Mouse (Mus musculus) telencephalon, adult 2 months (tissue): ENCODE measurements at regions not wholly inside any gene's neighbourhood (a gene's known extent, or its start where the extent isn't known, plus 50 kb on each side); places are given as distances from the start of the nearest gene placed in this dataset.

Experiments used
- DNase-seq: peaks from one replicate; pipeline ENCODE4 v3.0.0-alpha.2; 2011; ENCODE audit warnings: low read depth, low spot score

DNA sequence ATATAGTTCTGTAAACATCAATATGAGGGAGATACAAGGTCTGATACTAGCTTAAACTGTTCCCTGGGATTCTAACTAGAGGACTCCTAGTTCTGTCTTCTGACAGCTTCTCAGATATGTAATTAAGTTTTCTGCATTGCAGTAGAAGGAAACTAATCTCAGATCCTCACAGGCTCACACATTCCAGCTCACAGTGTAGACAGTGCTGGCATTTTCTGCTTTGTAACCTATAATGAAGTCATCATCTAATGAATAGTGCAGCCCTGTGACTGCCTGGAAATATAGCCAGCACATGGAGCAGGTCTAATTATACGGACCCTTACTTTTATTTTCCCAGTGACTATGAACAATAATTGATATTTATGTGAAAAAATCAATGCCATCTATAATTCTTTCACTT lies 331.2 kb upstream of the Celf2 start:
- peak; percentile 39 for DNase-seq

DNA sequence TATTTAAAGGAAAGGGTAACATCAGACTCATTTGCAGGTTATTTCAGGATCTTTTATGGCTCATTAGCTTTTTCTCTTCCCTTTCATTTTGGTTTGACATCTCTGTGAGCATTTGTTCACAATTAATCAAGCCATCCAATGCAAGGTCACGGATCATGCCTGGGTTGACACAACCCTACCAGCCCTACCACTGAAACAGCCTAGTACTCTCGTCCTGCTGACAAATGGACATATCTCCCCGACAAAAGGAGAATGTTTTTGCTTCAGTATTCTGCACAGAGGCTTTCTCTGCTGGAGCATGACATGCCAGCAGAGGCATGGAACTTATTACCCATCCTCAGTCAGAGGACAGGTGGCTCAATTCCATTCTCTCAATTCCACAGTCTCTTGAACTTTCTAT lies 328.5 kb upstream of the Celf2 start:
- DNase-seq = no peak

DNA sequence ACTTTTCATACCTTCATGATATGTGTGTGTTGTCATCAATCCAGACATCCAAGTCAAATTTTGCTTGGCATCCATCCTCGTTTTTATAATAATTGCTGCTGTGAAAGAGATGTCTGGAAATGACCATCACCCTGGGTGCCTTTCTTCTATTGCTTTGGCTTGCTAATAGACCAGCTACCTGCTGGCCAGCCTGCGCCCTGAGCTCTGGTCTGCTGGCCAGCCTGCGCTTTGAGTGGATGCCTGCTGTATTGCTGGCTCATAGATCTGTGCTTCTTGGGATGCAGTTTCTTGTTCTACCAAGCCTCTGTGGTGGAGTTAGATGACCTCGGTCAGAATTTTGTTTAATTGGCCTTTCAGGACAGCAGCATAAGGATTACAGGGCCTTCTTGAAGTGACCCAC lies 321.9 kb upstream of the Celf2 start:
- no peak for DNase-seq

DNA sequence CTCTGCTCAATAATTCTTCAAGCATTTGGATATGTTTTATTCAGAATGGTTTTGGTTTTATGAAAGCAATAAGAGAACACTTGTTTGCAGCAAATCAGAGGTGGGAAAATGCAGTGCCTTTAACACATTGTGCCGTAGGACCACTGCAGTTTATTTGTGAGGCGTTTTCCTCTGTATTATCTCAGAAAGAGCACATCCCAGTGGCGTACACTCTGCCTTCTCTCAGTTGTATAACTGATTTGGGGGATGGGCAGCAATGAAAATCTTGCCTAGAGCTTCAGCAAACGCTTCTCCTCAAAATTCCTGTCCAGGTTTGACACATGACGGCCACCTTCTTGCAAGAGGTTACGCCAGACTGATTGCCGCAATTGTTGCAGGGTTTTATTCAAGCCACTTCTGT lies 316.9 kb upstream of the Celf2 start:
- DNase-seq = no peak

DNA sequence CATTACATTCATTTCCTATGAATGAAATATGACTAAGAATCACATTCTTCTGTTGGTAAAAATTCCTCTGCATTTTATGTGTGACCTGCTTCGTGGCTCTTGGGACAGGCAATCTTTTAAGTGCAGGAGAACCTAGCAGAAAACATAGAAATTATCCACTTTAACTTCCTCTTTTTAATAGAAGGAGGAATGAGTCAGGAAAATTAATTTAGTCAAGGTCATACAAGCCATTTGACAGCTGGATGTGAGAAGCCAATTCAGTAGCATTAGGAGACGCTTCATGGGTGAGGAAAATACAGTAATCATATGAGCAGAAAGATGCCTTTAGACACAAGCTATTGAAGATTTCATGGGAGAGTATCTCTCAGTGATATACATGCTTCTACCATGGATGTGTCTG lies 287.1 kb upstream of the Celf2 start:
- DNase-seq = no peak

DNA sequence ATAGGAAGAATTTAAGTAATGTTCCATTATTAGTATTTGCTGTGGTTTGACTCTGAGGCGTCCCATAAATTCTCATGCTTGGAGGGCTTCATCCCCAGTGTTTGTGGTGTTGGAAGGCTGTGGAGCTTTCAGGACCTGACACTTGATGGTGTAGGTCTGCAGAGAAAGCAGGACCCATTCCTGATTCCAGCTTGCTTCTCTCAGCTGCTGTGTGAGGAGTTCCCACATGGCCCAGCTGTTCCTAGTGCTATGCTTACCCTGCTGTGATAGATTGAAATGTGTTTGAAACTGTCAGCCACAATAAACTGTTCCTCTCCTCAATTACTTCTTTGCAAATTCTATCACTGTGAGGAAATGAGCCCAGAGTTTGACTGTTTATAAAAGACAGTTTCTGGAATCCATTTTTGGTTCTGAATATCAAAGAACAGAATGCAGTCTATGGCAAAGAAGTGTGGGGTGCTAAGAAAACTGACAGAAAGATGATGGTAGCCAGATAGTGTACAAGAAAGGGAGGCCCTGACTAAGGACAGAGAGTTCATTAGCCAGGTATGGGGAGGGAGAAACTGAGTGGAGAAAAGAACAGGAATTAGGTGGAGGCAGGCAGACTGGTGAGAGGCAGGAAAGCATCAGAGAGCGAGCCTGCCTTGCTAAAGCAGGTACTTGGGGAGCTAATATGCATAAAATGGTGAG lies 283.2 kb upstream of the Celf2 start:
- DNase-seq = no peak

DNA sequence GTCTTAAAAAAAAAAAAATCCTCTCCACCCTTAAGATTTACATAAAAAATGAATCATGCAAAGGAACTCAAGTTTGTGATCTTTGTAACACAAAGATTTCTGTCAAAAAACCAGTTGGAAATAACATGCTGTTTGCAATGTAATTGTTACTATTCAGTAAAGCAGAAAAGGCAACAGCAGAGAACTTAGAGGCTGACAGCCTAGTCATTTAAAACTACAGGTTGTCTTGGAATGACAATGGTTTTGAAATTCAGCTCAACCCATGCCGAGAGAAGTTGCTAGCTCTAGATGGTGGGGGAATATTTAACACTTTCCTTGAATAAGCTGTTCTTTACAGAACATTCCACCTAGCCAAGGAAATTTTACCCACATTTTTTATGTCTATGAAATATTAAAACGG lies 269.2 kb upstream of the Celf2 start:
- DNase-seq = peak; percentile 38

DNA sequence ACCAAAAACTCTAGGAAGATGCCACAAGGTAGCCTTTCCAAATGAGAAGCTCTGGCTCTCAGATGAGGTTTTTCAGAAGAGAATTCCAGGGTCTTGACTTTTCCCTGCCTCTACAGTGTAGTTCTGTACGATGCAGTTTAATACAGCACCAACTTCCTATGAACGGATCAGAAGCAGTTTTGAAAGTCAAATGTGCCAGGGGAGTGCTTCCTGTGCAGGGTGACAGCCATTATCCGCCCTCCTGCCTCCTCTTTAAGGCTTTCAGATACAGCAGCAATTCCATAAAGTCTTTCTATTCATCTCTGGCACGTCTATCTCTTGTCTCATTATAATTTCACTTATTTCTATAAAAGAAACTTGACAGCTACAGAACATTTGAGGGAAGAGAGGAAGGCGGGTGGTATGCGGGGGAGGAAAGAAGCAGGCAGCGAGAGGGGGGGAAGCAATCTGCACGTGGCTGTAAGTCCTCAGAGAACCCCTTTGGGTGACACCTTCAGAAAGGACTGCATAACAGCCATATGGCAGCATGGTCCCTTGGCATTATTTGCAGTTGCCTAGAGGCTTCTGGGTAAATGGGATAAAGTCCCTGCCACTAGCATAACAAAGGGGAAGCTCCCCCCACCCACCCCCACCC lies 224.9 kb upstream of the Celf2 start:
- DNase-seq = peak; percentile 94

DNA sequence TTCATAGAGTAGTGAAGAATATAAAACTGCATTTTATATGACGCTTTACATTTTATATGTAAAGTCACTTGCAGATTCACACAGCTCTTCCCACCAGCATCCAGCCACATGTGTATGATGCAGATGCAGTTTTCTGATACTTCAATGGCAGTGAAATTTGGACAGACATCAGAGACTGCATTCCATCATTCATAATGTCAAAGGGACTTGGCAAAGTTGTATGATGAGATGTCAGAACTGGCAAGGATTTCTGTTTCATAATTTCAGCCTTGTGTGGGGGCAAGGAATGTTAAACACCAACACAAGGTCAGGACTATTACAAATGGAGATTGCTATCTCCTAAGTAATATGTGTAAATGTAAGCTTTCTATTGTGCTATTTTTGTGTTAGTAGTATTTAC lies 221.6 kb upstream of the Celf2 start:
- DNase-seq = no peak

DNA sequence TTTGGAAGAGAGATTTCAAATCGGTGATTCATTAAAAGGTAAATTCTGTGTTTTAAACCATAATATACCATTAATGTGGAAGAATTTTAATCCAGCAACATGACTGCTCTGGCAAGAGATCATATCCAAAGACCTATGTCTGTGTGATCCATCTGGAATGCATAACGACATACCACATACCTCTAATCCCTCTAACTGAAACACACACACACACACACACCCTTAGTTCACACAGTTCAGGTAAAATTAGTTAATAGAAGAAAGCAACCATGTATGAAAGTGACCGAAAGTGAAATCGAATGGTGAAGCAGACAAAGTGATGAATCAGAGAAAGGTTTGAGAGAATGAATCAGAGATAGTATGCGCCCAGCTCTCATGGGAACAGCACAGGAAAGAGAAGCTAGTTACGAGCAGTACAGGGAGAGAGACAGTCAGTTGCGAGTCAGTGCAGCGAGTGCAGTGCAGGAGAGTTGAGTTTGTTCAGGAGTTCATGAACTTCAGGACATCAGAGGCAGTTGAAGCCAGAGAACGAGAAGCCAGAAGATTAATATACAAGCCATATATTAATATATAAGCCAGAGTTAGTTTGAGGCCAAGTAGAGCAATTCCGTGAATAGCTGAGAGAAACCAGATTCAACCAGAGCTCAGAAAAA lies 213.0 kb upstream of the Celf2 start:
- DNase-seq = no peak

DNA sequence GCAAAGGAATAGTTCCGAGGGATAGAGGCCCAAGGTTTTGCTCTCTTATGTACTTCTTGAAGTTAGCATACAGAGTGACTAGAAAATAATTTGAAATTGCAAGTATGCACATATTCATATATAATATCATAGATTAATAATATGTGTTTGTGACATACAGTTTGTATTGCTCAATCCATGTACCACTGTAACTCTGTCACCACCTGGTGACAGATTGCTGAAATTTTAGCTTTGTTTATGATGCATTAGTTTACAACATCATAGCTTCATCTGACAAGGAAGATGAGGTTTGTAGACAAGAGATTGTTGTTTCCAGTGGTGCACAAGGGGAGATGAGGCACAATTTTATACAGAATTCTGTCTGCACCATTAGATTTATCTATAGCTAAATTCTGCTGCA lies 201.7 kb upstream of the Celf2 start:
- no peak for DNase-seq

DNA sequence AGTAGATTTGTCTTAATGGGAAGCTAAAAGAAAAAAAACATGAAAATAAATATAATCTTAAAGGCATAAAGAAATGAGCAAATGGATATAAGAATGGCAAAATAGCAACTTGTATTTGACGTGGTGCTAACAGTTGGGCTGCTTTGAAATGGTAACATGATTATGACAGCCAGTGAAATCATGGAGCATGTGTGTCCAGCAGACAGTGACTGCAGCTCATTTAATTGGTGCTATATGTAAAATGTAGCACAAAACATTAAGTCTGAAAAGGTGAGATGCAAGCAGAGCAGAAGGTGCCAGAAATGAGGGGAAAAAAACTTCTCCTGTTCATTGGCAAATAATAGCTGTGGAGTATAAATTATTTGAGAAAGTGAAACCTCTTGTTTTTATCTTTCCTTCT lies 201.1 kb upstream of the Celf2 start:
- no peak for DNase-seq

DNA sequence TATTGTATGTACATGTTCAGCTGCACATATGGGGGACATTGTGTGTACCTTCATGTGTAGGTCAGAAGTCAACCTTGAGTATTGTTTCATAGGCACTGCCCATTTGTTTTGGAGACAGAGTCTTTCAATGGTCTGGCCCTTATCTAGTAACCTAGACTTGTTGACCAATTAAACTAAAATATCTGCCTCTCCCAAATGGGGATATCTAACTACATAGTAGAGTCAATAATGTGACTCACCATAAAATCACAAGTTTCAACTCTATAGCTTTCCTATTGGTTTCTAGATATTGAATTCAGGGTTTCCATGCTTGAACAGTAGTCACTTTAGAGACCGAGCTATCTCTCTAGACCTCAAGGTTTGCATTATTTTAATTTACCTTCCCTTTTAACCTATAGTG lies 174.0 kb upstream of the Celf2 start:
- DNase-seq = no peak

DNA sequence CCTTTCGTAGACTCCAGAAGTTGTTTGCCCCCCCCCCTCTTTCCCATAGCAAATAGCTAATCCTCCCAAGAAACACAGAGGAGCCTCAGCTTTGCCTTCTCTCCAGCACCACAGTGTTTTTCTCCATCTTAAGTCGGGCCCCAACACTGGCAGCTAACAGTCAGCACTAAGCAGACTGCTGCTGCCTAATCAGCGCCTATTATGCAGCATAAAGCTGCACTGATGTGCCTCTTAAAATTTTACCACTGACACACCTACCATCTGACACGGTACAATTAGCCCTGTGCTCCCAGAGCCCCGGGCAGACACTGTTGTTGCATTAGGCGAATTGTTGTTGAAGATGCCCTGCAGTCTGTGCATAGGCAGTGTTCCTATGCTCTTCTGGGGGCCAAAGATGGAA lies 131.5 kb upstream of the Celf2 start:
- no peak for DNase-seq

DNA sequence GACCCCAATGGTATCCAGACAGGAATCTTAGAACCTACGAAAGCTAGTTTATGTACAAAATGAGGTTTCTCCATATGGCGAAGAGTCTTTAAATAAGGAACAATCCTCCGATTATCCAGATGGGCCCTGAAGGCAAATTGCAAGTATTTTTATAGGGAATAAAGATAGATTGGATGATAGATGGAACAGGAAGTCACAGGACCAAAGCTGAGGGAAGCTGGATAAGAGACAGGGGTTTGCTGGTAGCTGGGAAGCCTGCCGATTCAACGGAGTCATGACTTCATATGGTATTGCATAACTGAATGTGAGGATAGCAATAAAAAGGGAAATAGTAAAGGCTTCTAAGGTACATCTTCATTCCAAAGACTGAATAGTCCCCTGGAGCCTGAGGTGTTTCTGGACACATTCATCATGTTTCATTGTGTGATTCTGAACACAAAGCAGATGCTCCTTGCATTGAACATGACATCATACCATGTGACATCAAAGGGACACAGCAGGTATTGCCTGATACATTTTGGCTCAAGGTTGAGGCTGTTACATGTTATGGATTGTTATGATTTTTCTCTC lies 113.4 kb upstream of the Celf2 start:
- peak; percentile 49 for DNase-seq

DNA sequence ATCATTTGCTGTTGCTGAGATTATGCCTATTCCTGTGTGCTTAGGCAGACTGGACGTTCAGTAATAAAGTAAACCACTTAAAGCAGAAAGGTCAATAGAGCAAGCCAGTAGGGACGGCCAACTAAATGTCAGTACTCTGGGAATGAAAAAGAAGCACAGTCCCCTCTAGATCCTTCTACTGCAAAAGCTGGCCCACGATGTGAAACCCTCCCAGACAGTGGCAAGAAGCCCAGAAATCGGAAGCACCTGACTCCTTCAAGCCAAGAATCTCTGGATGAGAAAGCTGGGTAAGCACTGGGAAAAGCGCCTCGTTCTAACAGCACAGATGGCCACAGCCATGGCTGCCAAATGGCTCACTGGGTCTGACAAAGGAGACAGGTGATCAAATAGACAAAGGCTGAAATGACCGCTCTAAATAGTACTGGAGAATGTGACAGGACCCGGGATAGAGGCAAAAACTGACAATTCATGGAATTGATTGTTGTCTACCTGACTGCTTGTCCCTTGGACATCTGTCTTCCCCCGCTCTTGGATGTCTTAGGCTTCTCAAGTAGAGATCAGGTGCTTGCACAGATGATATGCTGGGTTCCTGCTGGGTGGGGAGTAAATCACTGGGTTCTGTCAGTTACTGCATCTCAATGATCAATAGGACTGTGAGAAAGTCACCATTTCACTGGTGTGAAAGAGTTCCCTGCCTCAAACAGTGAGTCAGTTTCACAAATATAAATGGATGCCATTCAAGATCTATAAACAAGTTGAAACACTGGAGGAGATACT lies 110.7 kb upstream of the Celf2 start:
- peak; percentile 80 for DNase-seq

DNA sequence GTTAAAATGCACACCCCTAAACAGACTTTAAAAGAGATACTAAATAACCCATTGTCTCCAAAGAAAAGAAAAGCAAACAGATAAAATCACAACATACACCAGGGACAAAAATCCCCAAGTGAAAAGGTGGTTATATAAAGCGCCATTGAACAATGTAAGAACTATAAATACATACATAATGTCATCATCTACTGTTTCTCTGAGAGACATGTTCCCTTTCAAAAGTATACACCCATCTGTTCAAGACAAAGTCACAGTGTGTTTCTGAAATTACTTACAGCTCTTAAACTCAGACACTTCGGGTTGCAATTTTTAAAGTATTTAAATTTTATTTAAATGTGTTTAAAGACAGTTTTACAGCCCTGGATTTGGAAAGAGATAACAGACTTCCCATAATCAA lies 68.8 kb upstream of the Celf2 start:
- DNase-seq = peak; percentile 85
